Mouse (Mus musculus) midbrain, postnatal 0 days (tissue): ENCODE results near the gene Mroh3. TPM values are rescaled to one million over a fixed set of nuclear protein-coding genes. Genes with fewer than 3 reads are reported as not detected.

Source experiments
- ATAC-seq: fragments of 200-750 bp; cut with Nextera tagmentation; 2 replicates; pipeline ENCODE4 v1.8.0; 2017; ENCODE audit warnings: moderate number of reproducible peaks, mild to moderate bottlenecking, moderate TSS enrichment, moderate library complexity; ENCODE audit not compliant: low FRiP score
- DNase-seq: peaks from one replicate; pipeline ENCODE4 v3.0.0-alpha.2; 2015; ENCODE audit warnings: low spot score
- H3K27ac ChIP-seq: fragments of 300-500 bp; sonication (generic); 2 replicates; pipeline ENCODE4 v1.5.1; 2014; ENCODE audit warnings: low read depth, mild to moderate bottlenecking, low read length, mixed read lengths
- H3K27me3 ChIP-seq: fragments of 300-500 bp; sonication (generic); 2 replicates; pipeline ENCODE4 v1.6.1; 2014; ENCODE audit warnings: low read length, control low read depth, mixed read lengths; ENCODE audit not compliant: insufficient read depth
- H3K36me3 ChIP-seq: fragments of 300-500 bp; sonication (generic); 2 replicates; pipeline ENCODE4 v1.6.1; 2014; ENCODE audit warnings: low read length, control low read depth, mixed read lengths; ENCODE audit not compliant: insufficient read depth
- H3K4me1 ChIP-seq: fragments of 300-500 bp; sonication (generic); 2 replicates; pipeline ENCODE4 v1.6.1; 2014; ENCODE audit warnings: mild to moderate bottlenecking, control low read depth, antibody characterized with exemption, low read length, mixed read lengths; ENCODE audit not compliant: insufficient read depth
- H3K4me2 ChIP-seq: fragments of 300-500 bp; sonication (generic); 2 replicates; pipeline ENCODE4 v1.6.1; 2014; ENCODE audit warnings: low read depth, mild to moderate bottlenecking, low read length, mixed read lengths; ENCODE audit not compliant: poor library complexity, severe bottlenecking
- H3K4me3 ChIP-seq: fragments of 300-500 bp; sonication (generic); 2 replicates; pipeline ENCODE4 v1.5.1; 2014; ENCODE audit warnings: low read depth, mild to moderate bottlenecking, low read length, moderate library complexity
- H3K9ac ChIP-seq: fragments of 300-500 bp; sonication (generic); replicated peaks from 2 replicates; pipeline ENCODE4 v1.6.1; 2014; ENCODE audit warnings: mild to moderate bottlenecking, low read length, moderate library complexity, mixed read lengths; ENCODE audit not compliant: poor library complexity, severe bottlenecking
- H3K9me3 ChIP-seq: fragments of 300-500 bp; sonication (generic); 2 replicates; pipeline ENCODE4 v1.6.1; 2016; ENCODE audit warnings: low read length, control low read depth
- CTCF ChIP-seq: IDR thresholded peaks from 2 replicates; pipeline ENCODE4 v1.5.1; 2016; ENCODE audit warnings: antibody characterized with exemption, mild to moderate bottlenecking
- WGBS: fragments of 180-500 bp; shearing (Covaris S2); extraction: QIAGEN DNeasy Blood & Tissue Kit; methylation state at CpG from one replicate; pipeline ENCODE4 v1.1.7; 2014; 5-methylcytosine and 5-hydroxymethylcytosine counted together
- polyA plus RNA-seq: library from polyadenylated mRNA; unstranded; fragments of >200 nt; fragmentation: Nextera tagmentation; extraction: Ambion mirVana; gene quantifications from 2 replicates; pipeline ENCODE4 v1.2.1, GENCODE M21; 2015
- total RNA-seq: library from RNA; depleted of rRNA; stranded (reverse); fragments of >200 nt; gene quantifications from 2 replicates; pipeline ENCODE4 v1.2.3, GENCODE M21; 2014; rRNA removed

Mroh3 gene
- total and polyA plus RNA-seq, 2 experiments from 2014 or later = 0.27 TPM; not detected in 1

- Histone ChIP-seq H3K36me3 (no peaks in the 10 kb centered on the region), H3K27ac (no peak overlapping the region), H3K9me3 (no peaks in the 10 kb centered on the region), H3K4me1 (peaks cover 46% of the 10 kb centered on the region), H3K4me3 (peak overlapping the region; percentile 77; the same call in 1 of the 2 replicates), H3K9ac (peak overlapping the region; percentile 93), H3K27me3 (no peaks in the 10 kb centered on the region), H3K4me2 (peak overlapping the region; percentile 71)
- no peak for TF ChIP-seq CTCF
- DNase-seq = no peak
- no peak for ATAC-seq
- WGBS = 63% methylated on average over 2 of the region's 2 CpGs
Observed at GRCm38 (mm10) chr1:136134547-136134946, 78.1 kb downstream of the Mroh3 start.

GRCm38 (mm10) chr1:136133570-136134240, 78.9 kb downstream of the Mroh3 start:
- no peak for TF ChIP-seq CTCF
- H3K4me3 ChIP-seq = peak overlapping the region; percentile 77
- H3K36me3 ChIP-seq = no peaks in the 10 kb centered on the region
- 28% methylated on average over 13 of the region's 13 CpGs for WGBS
- no peaks in the 10 kb centered on the region for H3K9me3 ChIP-seq
- H3K4me2 ChIP-seq = peak overlapping the region; percentile 71
- peaks cover 50% of the 10 kb centered on the region for H3K4me1 ChIP-seq
- peak overlapping the region; percentile 93 for H3K9ac ChIP-seq
- H3K27ac ChIP-seq = peak overlapping the region; percentile 92
- no peaks in the 10 kb centered on the region for H3K27me3 ChIP-seq
- no peak for ATAC-seq
- DNase-seq = peak; percentile 75

GRCm38 (mm10) chr1:136132386-136133201, 80.0 kb downstream of the Mroh3 start:
- Histone ChIP-seq H3K9ac (peak overlapping the region; percentile 93), H3K27me3 (no peaks in the 10 kb centered on the region), H3K36me3 (no peaks in the 10 kb centered on the region), H3K4me3 (peak overlapping the region; percentile 77), H3K4me2 (peak overlapping the region; percentile 71), H3K4me1 (peaks cover 40% of the 10 kb centered on the region), H3K9me3 (no peaks in the 10 kb centered on the region), H3K27ac (peak overlapping the region; percentile 92)
- WGBS = 14% methylated on average over 10 of the region's 10 CpGs
- DNase-seq (peak; percentile 63), ATAC-seq (no peak)
- no peak for TF ChIP-seq CTCF

Other genes with a start within 250 kb of the Mroh3 start
- 0.22 TPM in 1 of 2 replicates, not detected in the other for gene Igfn1, start 206.5 kb downstream of the Mroh3 start, total RNA-seq
- gene Igfn1, start 206.5 kb downstream of the Mroh3 start, polyA plus RNA-seq = not detected in 2 replicates
- gene Tmem9, start 204.7 kb downstream of the Mroh3 start, total RNA-seq = 110 and 119 TPM in 2 replicates
- 172 and 188 TPM in 2 replicates for gene Tmem9, start 204.7 kb downstream of the Mroh3 start, polyA plus RNA-seq
- 3.0 TPM in 1 of 2 replicates, not detected in the other for gene Ascl5, start 162.0 kb downstream of the Mroh3 start, total RNA-seq
- 0.30 TPM in 1 of 2 replicates, not detected in the other for gene Ascl5, start 162.0 kb downstream of the Mroh3 start, polyA plus RNA-seq
- 0.42 and 0.71 TPM in 2 replicates for gene Cacna1s, start 160.1 kb downstream of the Mroh3 start, total RNA-seq
- gene Cacna1s, start 160.1 kb downstream of the Mroh3 start, polyA plus RNA-seq = 0.57 and 0.59 TPM in 2 replicates
- gene Kif21b, start 81.4 kb downstream of the Mroh3 start, total RNA-seq = 156 and 160 TPM in 2 replicates
- 28.1 and 32.1 TPM in 2 replicates for gene Kif21b, start 81.4 kb downstream of the Mroh3 start, polyA plus RNA-seq
- gene Inava, start 21.4 kb upstream of the Mroh3 start, total RNA-seq = 4.1 and 5.2 TPM in 2 replicates
- gene Inava, start 21.4 kb upstream of the Mroh3 start, polyA plus RNA-seq = 1.4 and 2.2 TPM in 2 replicates
- gene Gpr25, start 48.0 kb upstream of the Mroh3 start, total RNA-seq = 1.3 and 2.8 TPM in 2 replicates
- gene Gpr25, start 48.0 kb upstream of the Mroh3 start, polyA plus RNA-seq = 1.7 and 2.1 TPM in 2 replicates
- 137 and 143 TPM in 2 replicates for gene Camsap2, start 133.3 kb upstream of the Mroh3 start, total RNA-seq
- gene Camsap2, start 133.3 kb upstream of the Mroh3 start, polyA plus RNA-seq = 19.0 and 21.9 TPM in 2 replicates
- gene Ddx59, start 202.4 kb upstream of the Mroh3 start, total RNA-seq = 12.4 and 17.5 TPM in 2 replicates
- 15.3 and 17.0 TPM in 2 replicates for gene Ddx59, start 202.4 kb upstream of the Mroh3 start, polyA plus RNA-seq